Mouse (Mus musculus) MEL (cell line): Measurements from ENCODE around the gene Gm21885.

Source experiments
- CHD2 ChIP-seq: IDR thresholded peaks from 2 replicates; pipeline ENCODE4 v1.6.1; 2011; ENCODE audit warnings: low read length, improper control_type of control experiment
- CTCF ChIP-seq, 3 experiments: IDR thresholded peaks in 2 of 3; conservative IDR thresholded peaks in 1 of 3; 2 replicates each; pipeline ENCODE4 v1.5.1; 2011 to 2012; ENCODE audit warnings: low read length in 3 of 3, low read depth in 2 of 3, mild to moderate bottlenecking in 2 of 3, improper control_type of control experiment in 1 of 3, inconsistent platforms in 1 of 3, mixed read lengths in 1 of 3, moderate library complexity in 1 of 3; ENCODE audit not compliant: control insufficient read depth in 1 of 3, insufficient read depth in 1 of 3, poor library complexity in 1 of 3, severe bottlenecking in 1 of 3
- EP300 ChIP-seq, 2 experiments: IDR thresholded peaks; 2 replicates each; pipeline ENCODE4 v1.6.1; 2011; ENCODE audit warnings: improper control_type of control experiment in 2 of 2, low read length in 2 of 2, low read depth in 1 of 2, mild to moderate bottlenecking in 1 of 2
- GATA1 ChIP-seq: IDR thresholded peaks from 2 replicates; pipeline ENCODE4 v1.6.1; 2011; ENCODE audit warnings: low read depth, low read length, improper control_type of control experiment
- MAFK ChIP-seq: IDR thresholded peaks from 2 replicates; pipeline ENCODE4 v1.6.1; 2011; ENCODE audit warnings: low read depth, mild to moderate bottlenecking, low read length, improper control_type of control experiment, borderline replicate concordance
- NRF1 ChIP-seq: IDR thresholded peaks from 2 replicates; pipeline ENCODE4 v1.6.1; 2014; ENCODE audit warnings: low read depth, mild to moderate bottlenecking, inconsistent platforms, low read length, improper control_type of control experiment, moderate library complexity; ENCODE audit not compliant: poor library complexity, insufficient read depth, severe bottlenecking
- TAL1 ChIP-seq: IDR thresholded peaks from 2 replicates; pipeline ENCODE4 v1.6.1; 2012; ENCODE audit warnings: mild to moderate bottlenecking, inconsistent platforms, low read length, moderate library complexity, mixed read lengths
- UBTF ChIP-seq: IDR thresholded peaks from 2 replicates; pipeline ENCODE4 v1.6.1; 2012; ENCODE audit warnings: low read depth, mild to moderate bottlenecking, inconsistent platforms, low read length, improper control_type of control experiment, moderate library complexity, borderline replicate concordance; ENCODE audit not compliant: insufficient read depth

DNA sequence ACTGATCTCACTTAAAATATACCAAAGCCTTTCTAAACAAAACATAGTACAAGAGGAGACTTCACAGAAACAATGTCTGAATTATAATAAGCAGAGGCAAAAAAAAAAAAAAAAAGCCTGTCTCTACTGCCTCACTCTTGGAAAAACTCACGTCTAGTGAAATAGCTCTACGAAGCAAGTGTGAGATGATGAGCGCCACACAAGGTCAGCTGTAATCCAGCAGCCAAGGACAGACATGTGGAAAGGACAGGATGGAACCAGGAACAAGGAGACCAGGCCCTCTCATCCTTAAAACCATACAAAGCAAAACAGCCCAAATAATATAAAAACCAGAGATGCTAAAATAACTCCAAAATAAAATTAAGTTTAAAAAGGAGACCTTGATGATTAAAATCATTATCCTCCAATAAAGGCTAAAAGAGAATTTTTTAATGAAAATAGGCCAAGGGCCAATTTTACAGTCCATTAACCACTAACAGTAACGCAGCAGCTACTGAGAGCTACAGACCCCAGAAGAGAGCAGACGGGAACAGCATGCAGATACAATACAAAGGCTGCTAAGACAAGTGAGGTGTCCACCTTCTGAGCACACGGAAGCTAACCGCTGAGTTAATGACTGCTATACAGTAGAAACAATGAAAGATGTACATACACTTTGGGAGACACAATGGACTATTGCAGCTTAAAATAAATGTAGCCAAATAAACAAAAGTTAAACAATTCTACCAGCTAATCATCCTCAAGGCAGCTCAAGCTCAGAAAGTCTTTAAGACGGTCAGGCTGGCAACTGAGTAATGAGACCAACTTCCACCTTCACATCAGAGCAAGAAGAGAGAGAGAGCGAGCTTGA, 13.5 kb downstream of the Gm21885 start:
- TF ChIP-seq MAFK (no peak), NRF1 (no peak), TAL1 (no peak), CTCF (IDR thresholded peaks at IDR 0.05 in 2 of 3, conservative IDR thresholded peaks at IDR 0.05 in 1 of 3; ENCODE audit: control insufficient read depth in 1 of 3, insufficient read depth in 1 of 3, low read depth in 2 of 3, low read length in 3 of 3, poor library complexity in 1 of 3, severe bottlenecking in 1 of 3) (no peak), CHD2 (no peak), EP300 (IDR thresholded peaks at IDR 0.05; ENCODE audit: low read depth in 1 of 2, low read length in 2 of 2) (no peak), GATA1 (no peak), UBTF (no peak)
